Mouse (Mus musculus): ENCODE measurements around the gene Pxdc1.

The Pxdc1 gene

GRCm38 (mm10) chr13:34650953-34651352 lies 2.3 kb downstream of the Pxdc1 start:
- DNase-seq (ENCODE audit: low read depth, low spot score): no peak

GRCm38 (mm10) chr13:34650371-34650770 lies 2.9 kb downstream of the Pxdc1 start:
- DNase-seq (ENCODE audit: low read depth, low spot score): no peak

GRCm38 (mm10) chr13:34647751-34648150 lies 5.5 kb downstream of the Pxdc1 start:
- DNase-seq (ENCODE audit: low read depth, low spot score): no peak

DNA sequence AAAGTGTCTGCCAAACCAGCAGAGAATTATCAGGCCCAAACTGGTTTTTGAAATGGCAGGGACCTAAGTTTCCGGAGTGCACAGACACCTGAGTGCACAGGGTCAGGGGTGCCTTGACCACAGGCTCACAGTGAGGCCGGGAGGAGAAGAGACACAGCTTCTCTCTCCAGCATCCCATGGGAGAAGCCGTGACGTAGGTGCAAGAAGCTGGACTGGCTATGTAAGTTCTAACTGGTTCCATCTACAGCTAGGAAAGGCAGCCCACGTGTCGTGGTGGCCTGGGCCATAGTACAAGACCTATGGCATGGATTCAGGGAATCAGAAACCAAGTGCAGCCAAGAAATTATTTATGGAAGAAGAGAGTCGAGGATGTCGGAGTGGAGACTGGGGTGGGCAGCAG lies 6.1 kb downstream of the Pxdc1 start:
- DNase-seq (ENCODE audit: low read depth, low spot score): no peak

DNA sequence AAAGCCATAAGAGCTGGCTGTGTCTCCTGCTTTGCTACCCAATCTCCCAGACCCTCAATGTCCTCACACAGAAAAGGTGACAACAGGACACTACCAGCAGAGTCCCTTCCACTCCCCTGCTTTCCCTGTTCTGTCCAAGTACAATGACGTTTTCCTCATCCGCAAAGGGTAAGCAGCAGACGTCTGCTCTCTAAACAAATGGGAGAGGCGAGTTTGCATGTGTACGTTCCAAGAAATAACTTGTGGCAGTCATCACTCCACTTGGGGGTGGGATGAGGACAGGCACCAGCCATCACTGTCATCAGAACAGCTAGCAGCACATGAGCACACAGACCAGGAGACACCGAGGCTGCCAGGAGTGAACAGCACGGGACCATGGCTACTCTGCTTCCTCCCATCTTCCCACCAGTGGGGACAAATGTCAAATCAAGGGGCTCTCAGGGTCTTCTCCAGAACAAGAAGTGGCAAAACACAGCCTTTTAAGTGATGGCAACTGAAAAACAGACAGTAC lies 7.0 kb downstream of the Pxdc1 start:
- DNase-seq (ENCODE audit: low read depth, low spot score): no peak

DNA sequence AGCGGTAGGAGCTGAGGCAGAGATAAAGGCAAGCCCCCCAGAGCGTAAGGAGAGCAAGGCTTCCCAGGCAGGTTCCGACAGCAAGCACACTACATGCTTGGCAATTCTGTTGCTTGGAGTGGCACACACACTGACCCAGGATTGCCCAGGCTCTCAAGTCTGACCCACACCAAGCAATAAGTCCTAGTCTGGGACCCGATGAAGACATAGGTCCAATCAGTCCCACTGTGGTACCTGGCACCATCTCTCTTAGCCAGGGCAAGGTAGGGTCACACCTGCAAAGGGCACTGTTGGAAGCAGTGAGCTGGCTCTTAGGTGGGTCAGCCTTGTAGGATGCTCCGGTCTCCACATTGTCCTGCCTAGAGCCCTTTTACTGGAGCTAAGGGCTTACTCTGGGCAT lies 7.8 kb downstream of the Pxdc1 start:
- DNase-seq (ENCODE audit: low read depth, low spot score): no peak

DNA sequence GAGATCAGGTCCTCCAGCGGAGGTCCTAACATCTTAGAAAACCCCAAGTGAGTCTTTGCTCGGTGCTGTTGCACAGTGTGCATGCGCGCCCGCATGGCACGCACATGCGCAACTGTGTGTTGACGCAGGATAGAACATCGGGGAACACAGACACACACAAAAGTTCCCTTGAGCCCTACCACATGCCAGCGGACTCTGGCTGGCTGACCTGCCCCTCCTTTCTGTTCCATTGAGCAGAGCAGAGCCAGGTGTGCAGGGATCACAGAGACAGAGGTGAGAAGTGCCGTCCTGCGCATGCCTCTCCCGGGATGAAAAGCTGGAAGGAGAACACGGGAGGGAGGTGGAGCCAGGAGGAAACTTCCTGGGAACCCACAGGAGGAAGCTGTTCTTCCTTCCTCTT lies 8.9 kb downstream of the Pxdc1 start:
- no peak for DNase-seq (ENCODE audit: low read depth, low spot score)

DNA sequence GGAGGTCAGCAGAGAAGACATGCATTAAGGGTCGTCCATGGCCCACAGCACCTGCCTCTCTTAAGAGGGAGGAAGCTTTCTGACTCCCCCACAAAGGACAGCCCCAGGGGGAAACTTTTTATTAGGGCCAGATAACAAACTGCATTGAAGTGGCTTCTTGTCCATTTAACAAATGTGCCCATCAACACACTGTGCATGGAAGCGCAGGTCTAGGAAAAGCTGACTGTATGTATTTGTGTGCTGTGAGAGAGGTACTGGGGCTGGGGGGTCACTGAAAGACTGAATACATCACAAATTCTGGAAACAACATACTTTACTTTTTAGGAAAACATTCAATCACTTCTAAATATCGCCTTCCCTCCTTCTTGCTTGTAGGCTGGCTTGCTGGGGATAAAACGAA lies 9.4 kb downstream of the Pxdc1 start:
- DNase-seq (ENCODE audit: low read depth, low spot score): no peak

- DNase-seq (ENCODE audit: low read depth, low spot score): no peak
Measured at GRCm38 (mm10) chr13:34642941-34643875, 10.1 kb downstream of the Pxdc1 start.

- no peak for DNase-seq (ENCODE audit: low read depth, low spot score)
Measured at GRCm38 (mm10) chr13:34641066-34641465, 12.2 kb downstream of the Pxdc1 start.

DNA sequence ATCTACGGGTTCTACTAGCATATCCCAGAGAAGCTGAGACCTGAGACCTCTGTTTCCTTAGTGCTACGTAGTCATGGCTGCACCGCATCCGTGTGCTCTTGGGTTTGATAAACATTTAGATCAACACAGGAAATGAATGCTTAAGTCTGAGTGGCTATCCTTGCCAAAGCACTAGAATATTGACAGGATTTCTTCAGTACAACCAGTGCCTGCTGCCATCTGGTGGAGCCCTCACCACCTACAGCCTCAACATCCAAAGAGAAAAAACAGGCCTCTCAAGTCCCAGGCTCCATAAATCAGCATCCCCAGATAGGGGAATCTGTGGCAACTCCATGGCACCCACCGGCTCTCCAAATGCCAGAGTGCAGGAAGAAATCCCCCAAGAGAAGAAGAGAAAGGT lies 17.3 kb downstream of the Pxdc1 start:
- no peak for DNase-seq (ENCODE audit: low read depth, low spot score)

GRCm38 (mm10) chr13:34630319-34630718 lies 23.0 kb downstream of the Pxdc1 start:
- DNase-seq (ENCODE audit: low read depth, low spot score): no peak

GRCm38 (mm10) chr13:34629741-34630140 lies 23.5 kb downstream of the Pxdc1 start:
- DNase-seq (ENCODE audit: low read depth, low spot score): no peak

GRCm38 (mm10) chr13:34627446-34627845 lies 25.8 kb downstream of the Pxdc1 start:
- no peak for DNase-seq (ENCODE audit: low read depth, low spot score)

- no peak for DNase-seq (ENCODE audit: low read depth, low spot score)
Measured at GRCm38 (mm10) chr13:34624414-34624813, 28.9 kb downstream of the Pxdc1 start.

GRCm38 (mm10) chr13:34612402-34612801 lies 40.9 kb downstream of the Pxdc1 start:
- no peak for DNase-seq (ENCODE audit: low read depth, low spot score)

GRCm38 (mm10) chr13:34609711-34610110 lies 43.6 kb downstream of the Pxdc1 start:
- no peak for DNase-seq (ENCODE audit: low read depth, low spot score)

DNA sequence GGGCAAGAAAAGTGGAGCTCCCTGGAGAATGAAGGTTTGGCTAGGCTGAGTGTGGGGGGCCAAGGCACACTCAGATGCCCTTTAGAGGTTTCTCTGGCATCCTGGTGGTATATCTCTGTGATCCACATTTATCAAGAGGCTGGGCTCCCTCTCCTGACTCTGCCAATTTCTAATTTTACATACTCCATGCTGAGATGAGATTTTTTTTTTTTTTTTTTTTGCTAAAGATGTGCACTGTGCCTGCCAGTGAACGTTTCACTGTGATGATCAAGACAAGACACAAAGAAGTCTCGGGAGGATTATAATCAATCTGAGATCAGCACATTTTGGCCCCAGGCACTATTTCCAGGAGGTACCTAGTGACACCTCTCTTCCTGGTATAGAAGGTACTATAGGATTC lies 46.2 kb downstream of the Pxdc1 start:
- DNase-seq (ENCODE audit: low read depth, low spot score): no peak

DNA sequence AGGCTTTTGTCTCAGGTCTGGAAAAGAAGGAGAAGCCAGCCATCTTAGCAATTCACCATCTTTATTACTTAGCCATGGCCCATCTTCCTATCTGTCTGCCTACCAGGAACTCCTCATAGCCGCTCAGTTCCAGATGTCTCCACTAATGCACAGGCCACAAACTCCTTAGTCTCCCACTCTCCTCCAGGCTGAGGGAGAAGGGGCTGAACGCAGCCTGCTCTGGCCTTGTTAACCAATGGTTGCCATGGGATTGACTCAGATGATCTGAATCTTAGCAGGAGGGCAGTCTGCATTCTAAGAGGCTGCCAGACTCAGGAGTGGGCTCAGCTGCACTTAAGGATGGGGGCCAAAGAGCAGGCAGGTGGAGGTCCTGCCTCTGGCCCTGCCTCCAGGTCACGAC lies 47.4 kb downstream of the Pxdc1 start:
- DNase-seq (ENCODE audit: low read depth, low spot score): no peak

DNA sequence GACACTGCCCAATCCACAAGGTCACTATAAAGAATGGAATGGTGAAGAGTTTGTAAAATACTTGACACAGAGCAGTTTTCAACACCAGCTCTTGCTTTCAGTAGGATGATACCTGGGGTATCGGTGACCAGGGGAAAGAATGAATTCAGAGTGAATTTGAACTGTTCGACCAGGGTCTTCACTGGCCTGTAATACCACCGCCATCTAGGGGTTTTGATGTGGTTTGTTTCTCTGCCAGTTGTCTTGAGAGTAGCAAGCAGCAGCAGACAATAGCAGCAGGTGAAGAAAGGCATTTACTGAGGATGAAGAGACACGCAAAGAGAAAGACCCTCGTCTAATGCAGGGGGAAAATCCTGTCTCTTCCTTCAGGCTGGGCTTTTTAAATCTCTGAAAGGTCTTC lies 48.1 kb downstream of the Pxdc1 start:
- no peak for DNase-seq (ENCODE audit: low read depth, low spot score)

- DNase-seq (ENCODE audit: low read depth, low spot score): no peak
Measured at GRCm38 (mm10) chr13:34604406-34604805, 48.9 kb downstream of the Pxdc1 start.

DNA sequence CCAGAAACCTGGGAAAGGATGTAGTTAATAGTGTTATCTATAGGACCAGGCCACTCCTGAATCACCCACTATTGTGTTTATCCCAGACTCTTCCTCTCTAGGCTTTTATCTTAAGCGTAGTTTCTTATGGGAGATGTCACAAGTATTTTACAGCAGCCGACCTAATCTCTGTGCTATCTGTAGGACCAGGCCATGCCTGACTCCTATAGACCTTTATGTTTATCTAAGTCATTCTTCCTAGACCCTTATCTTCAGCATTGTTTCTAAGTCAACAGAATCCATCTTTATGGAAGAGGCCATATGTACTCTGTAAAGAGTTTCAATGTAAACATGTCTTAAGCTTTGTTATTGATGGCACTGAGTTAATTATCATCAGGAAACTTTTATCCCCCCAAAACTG lies 50.5 kb downstream of the Pxdc1 start:
- no peak for DNase-seq (ENCODE audit: low read depth, low spot score)

GRCm38 (mm10) chr13:34596797-34597196 lies 56.5 kb downstream of the Pxdc1 start:
- no peak for DNase-seq (ENCODE audit: low read depth, low spot score)
